Mouse (Mus musculus) gastrocnemius, adult 18-20 months (tissue): ENCODE results near the gene Tmem50b. TPM values are rescaled to one million over a fixed set of nuclear protein-coding genes. Genes with fewer than 3 reads are reported as not detected.
"Not testable (repeated sequence)": the region's sequence is repeated elsewhere in the genome, so short reads cannot be mapped to it uniquely, and the experiment has no call there.

Experiments used
- DNase-seq: peaks from one replicate; pipeline ENCODE4 v3.0.0; 2021; ENCODE audit warnings: low spot score
- microRNA-seq: library from miRNA; unstranded; fragments of <30 nt; microRNA quantifications from one replicate; pipeline ENCODE4 v1.2.0, GENCODE M21; 2021
- total RNA-seq, 2 experiments: library from RNA; stranded (reverse); gene quantifications; 2 replicates each; pipeline ENCODE4 v1.2.3; 2021

Tmem50b gene
- total RNA-seq, 2 experiments from 2014 or later, result 13.1 to 15.1 TPM

- no peak for DNase-seq
Measured at GRCm38 (mm10) chr16:91541573-91542081, 56.0 kb downstream of the Tmem50b start.

- no peak for DNase-seq
Measured at GRCm38 (mm10) chr16:91538513-91538912, 59.1 kb downstream of the Tmem50b start.

- no peak for DNase-seq
Measured at GRCm38 (mm10) chr16:91538051-91538450, 59.5 kb downstream of the Tmem50b start.

- DNase-seq, result no peak
Measured at GRCm38 (mm10) chr16:91537065-91537464, 60.5 kb downstream of the Tmem50b start.

- no peak for DNase-seq
Measured at GRCm38 (mm10) chr16:91536372-91536771, 61.2 kb downstream of the Tmem50b start.

GRCm38 (mm10) chr16:91534888-91535287 is 62.7 kb downstream of the Tmem50b start:
- no peak for DNase-seq

- no peak for DNase-seq
Measured at GRCm38 (mm10) chr16:91534477-91534876, 63.1 kb downstream of the Tmem50b start.

GRCm38 (mm10) chr16:91533097-91534001 is 64.3 kb downstream of the Tmem50b start:
- no peak for DNase-seq

GRCm38 (mm10) chr16:91532429-91532828 is 65.2 kb downstream of the Tmem50b start:
- DNase-seq, result no peak

- no peak for DNase-seq
Measured at GRCm38 (mm10) chr16:91531856-91532255, 65.7 kb downstream of the Tmem50b start.

GRCm38 (mm10) chr16:91530830-91531229 is 66.8 kb downstream of the Tmem50b start:
- not testable (repeated sequence) for DNase-seq

GRCm38 (mm10) chr16:91528578-91528977 is 69.0 kb downstream of the Tmem50b start:
- DNase-seq, result no peak

GRCm38 (mm10) chr16:91527500-91527899 is 70.1 kb downstream of the Tmem50b start:
- DNase-seq, result no peak

GRCm38 (mm10) chr16:91527051-91527450 is 70.5 kb downstream of the Tmem50b start:
- peak; percentile 60 for DNase-seq

- DNase-seq, result no peak
Measured at GRCm38 (mm10) chr16:91526274-91526673, 71.3 kb downstream of the Tmem50b start.

Small RNAs within 50 kb of the gene (microRNA-seq; reads per million reads assigned to microRNA genes)
- gene Mir6367, result not detected

Other genes with a start within 250 kb of the Tmem50b start
- gene Ifnar2, start 225.0 kb downstream of the Tmem50b start, total RNA-seq, result 1 to 10 TPM; 4.7 to 6.0 TPM
- not detected for gene Gm21970, start 206.1 kb downstream of the Tmem50b start, total RNA-seq
- gene Il10rb, start 191.6 kb downstream of the Tmem50b start, total RNA-seq, result 1 to 10 TPM; 4.2 to 6.6 TPM
- gene Ifnar1, start 112.6 kb downstream of the Tmem50b start, total RNA-seq, result 10 to 100 TPM in 1 of 2 experiments, 1 to 10 TPM in 1; 9.8 to 12.2 TPM
- 10 to 100 TPM; 52.7 to 61.5 TPM for gene Ifngr2, start 50.7 kb downstream of the Tmem50b start, total RNA-seq
- 10 to 100 TPM; 19.8 to 20.5 TPM for gene Dnajc28, start 21.2 kb upstream of the Tmem50b start, total RNA-seq
- gene Gart, start 49.2 kb upstream of the Tmem50b start, total RNA-seq, result 10 to 100 TPM; 60.8 to 64.6 TPM
- 10 to 100 TPM; 92.4 to 97.4 TPM for gene Son, start 49.7 kb upstream of the Tmem50b start, total RNA-seq
- gene Donson, start 91.0 kb upstream of the Tmem50b start, total RNA-seq, result 1 to 10 TPM; 1.1 TPM
- gene Cryzl1, start 131.2 kb upstream of the Tmem50b start, total RNA-seq, result 10 to 100 TPM; 11.4 to 15.6 TPM
- 10 to 100 TPM; 62.8 to 63.5 TPM for gene Itsn1, start 131.5 kb upstream of the Tmem50b start, total RNA-seq